Mouse (Mus musculus): ENCODE measurements around the gene Cops3. TPM values are rescaled to one million over a fixed set of nuclear protein-coding genes. Genes with fewer than 3 reads are reported as not detected.

Gene Cops3
- polyA plus RNA-seq (2012; rRNA removed), result 9.1 and 9.9 TPM in 2 replicates

DNA sequence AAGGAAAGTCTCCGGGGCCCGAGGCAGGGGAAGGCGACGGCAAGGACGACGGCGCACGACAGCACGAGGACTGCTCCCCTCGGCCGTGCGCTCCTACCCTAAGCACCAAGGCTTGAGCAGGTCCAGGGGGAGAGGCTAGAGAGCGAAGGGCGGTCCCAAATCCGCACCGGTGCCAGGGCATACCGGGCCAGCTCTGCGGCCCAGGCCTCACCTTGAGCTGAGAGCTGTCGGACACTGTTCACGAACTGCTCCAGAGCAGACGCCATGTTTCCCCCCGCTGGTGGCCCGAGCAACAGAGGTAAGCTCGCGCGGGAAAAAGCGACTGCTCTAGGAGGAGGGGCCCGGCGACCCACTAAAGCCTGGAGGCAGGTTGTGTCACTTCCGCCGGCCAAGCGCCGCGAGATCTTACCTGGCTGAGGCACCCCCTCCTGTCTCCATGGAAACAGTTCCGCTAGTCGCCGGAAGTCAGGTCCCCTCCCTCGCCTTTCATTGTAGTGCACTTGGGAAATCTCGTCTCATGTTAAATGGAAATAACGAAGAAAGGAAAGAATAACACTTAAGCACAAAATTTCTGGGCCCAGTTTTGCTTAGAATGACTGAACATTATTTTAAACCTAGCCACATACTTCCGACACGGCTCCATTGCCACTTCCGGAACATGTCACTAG is at the start of gene Cops3:
Gene Cops3 (minus strand): TSS at position 380 of the 668 bp plus-strand sequence.
- no peaks in the 10 kb centered on the region for H3K27me3 ChIP-seq (ENCODE audit: control insufficient read depth, insufficient read depth, low read length)
- DNase-seq (ENCODE audit: low read depth in 1 of 2, low spot score in 2 of 2), result peak; percentile 96
- WGBS, result under 1% methylated on average over 40 of the region's 43 CpGs
- peak within 1 kb of the TSS; percentile 99 for H3K27ac ChIP-seq (ENCODE audit: insufficient read depth, low read length)
- no peak for TF ChIP-seq CTCF (IDR thresholded peaks at IDR 0.05; ENCODE audit: extremely low read depth, insufficient read depth, insufficient read length, insufficient replicate concordance)
- TF ChIP-seq POLR2A (IDR thresholded peaks at IDR 0.05; ENCODE audit: low read depth, low read length), result peak; percentile 21
- peaks cover 3% of the 10 kb centered on the region for H3K4me1 ChIP-seq (ENCODE audit: control insufficient read depth, insufficient read depth, insufficient read length)
- H3K4me3 ChIP-seq (ENCODE audit: extremely low read depth, insufficient read depth, insufficient read length), result peak within 1 kb of the TSS; percentile 100
- H3K36me3 ChIP-seq (ENCODE audit: control insufficient read depth, insufficient read depth, low read length), result peaks cover 5% of the 10 kb centered on the region; the same call in 1 of the 2 replicates

DNA sequence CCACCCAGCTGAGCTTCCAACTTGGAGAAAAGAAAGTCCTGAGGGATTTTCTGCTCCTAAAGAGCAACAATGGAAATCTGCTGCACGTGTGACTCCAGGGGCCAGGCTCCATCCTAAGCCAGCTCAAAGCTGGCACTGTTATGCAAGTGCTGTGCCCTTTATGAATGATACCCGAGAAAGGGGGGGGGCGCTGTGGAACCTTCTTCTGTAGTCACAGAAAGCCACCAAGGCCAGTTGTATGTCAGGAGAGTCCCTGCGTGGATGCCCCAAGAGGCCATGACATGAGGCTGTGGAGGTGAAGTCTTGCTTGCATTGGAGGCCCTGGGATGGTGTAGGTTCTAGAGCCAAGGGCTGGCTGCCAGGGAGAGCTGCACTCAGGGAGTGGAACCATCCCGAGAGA is 48.5 kb upstream of the Cops3 start:
- Histone ChIP-seq H3K4me1 (ENCODE audit: control insufficient read depth, insufficient read depth, insufficient read length) (peaks cover 8% of the 10 kb centered on the region; the same call in 1 of the 2 replicates), H3K27me3 (ENCODE audit: control insufficient read depth, insufficient read depth, low read length) (no peaks in the 10 kb centered on the region), H3K36me3 (ENCODE audit: control insufficient read depth, insufficient read depth, low read length) (no peaks in the 10 kb centered on the region), H3K4me3 (ENCODE audit: extremely low read depth, insufficient read depth, insufficient read length) (no peak overlapping the region), H3K27ac (ENCODE audit: insufficient read depth, low read length) (no peak overlapping the region)
- DNase-seq (ENCODE audit: low read depth in 1 of 2, low spot score in 2 of 2), result no peak
- TF ChIP-seq POLR2A (IDR thresholded peaks at IDR 0.05; ENCODE audit: low read depth, low read length) (no peak), CTCF (IDR thresholded peaks at IDR 0.05; ENCODE audit: extremely low read depth, insufficient read depth, insufficient read length, insufficient replicate concordance) (no peak)
- WGBS, result 80% methylated on average over 5 of the region's 5 CpGs

DNA sequence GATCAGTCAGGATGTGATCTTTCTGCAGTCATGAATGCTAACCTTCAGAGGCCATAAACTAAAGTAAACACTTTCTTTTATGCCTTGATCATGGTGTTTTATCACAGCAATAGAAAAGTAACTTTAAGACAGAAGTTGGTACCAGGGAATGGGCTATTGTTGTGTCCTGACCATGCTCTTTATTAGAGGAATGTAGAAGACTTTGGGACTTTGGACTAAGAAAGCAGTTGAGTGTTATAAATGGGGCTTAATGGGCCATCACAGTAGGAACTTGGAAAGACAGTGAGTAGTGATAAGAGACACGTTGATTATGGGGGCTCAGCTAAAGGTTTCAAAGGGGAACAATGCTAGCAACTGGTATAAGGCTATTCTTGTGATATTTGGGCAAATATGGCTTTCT is 47.3 kb upstream of the Cops3 start:
- Histone ChIP-seq H3K27me3 (ENCODE audit: control insufficient read depth, insufficient read depth, low read length) (no peaks in the 10 kb centered on the region), H3K36me3 (ENCODE audit: control insufficient read depth, insufficient read depth, low read length) (no peaks in the 10 kb centered on the region), H3K4me3 (ENCODE audit: extremely low read depth, insufficient read depth, insufficient read length) (no peak overlapping the region), H3K4me1 (ENCODE audit: control insufficient read depth, insufficient read depth, insufficient read length) (peaks cover 8% of the 10 kb centered on the region; the same call in 1 of the 2 replicates), H3K27ac (ENCODE audit: insufficient read depth, low read length) (no peak overlapping the region)
- 81% methylated on average over 1 of the region's 1 CpGs for WGBS
- no peak for DNase-seq (ENCODE audit: low read depth in 1 of 2, low spot score in 2 of 2)
- TF ChIP-seq CTCF (IDR thresholded peaks at IDR 0.05; ENCODE audit: extremely low read depth, insufficient read depth, insufficient read length, insufficient replicate concordance), result no peak
- TF ChIP-seq POLR2A (IDR thresholded peaks at IDR 0.05; ENCODE audit: low read depth, low read length), result no peak

DNA sequence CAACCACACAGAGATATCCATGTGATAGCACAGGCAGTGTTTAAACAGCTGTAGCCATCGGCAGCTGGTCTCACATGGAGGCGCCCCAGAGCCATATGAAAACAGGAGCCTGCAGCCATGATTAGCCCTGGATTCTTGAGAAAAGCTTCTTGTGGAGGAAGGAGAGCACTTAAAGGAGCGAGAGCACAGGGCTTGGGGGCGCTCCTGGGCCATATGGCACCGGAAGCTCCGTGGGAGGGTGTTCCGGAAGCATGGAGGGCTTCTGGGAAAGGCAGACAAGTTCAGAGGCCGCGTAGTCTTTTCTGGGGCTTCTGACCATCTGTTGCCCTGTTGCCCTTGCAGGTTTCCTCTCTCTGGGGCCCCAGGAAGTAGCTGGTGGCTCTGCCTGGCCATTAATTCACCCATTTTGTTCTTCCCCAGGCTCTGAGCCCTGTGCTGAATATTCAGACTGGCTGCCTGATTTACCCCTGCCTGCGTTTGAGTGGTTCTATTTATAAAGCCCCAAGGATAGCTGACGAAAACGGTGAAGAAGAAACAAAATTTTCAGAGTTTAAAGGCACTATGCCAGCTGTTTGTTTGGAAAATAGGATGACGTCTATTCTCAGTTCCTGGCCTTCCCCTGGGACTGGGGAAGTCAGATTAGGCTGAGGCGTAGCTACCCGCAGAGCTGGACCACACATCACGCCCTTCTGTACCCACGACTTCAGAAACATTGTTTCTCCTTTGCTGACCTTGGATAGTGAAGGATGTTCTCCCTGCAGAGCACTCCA is 45.8 kb upstream of the Cops3 start:
- no peak overlapping the region for H3K27ac ChIP-seq (ENCODE audit: insufficient read depth, low read length)
- H3K4me1 ChIP-seq (ENCODE audit: control insufficient read depth, insufficient read depth, insufficient read length), result peaks cover 8% of the 10 kb centered on the region; the same call in 1 of the 2 replicates
- H3K4me3 ChIP-seq (ENCODE audit: extremely low read depth, insufficient read depth, insufficient read length), result no peak overlapping the region

DNA sequence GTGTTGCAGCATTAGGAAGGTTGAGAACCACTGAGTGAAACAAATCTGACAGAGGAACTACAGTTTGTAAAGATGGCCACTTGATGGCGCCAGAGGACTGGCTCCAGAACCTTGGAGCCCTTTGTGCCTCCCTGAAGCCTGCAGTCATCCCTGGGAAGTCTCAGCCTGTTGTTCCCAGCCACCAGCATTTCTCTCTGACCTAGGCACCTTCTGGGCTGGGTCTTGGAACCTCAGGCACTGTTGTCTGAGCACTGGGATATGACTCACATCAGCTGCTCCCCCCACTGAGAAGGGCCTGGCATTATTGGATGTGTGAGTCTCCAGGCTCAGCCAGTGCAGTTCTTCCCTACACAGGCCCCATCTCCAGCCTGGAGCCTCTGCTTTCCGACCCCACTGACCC is 40.4 kb upstream of the Cops3 start:
- Histone ChIP-seq H3K4me3 (ENCODE audit: extremely low read depth, insufficient read depth, insufficient read length) (no peak overlapping the region), H3K36me3 (ENCODE audit: control insufficient read depth, insufficient read depth, low read length) (peaks cover 2% of the 10 kb centered on the region; the same call in 1 of the 2 replicates), H3K27me3 (ENCODE audit: control insufficient read depth, insufficient read depth, low read length) (no peaks in the 10 kb centered on the region), H3K27ac (ENCODE audit: insufficient read depth, low read length) (no peak overlapping the region), H3K4me1 (ENCODE audit: control insufficient read depth, insufficient read depth, insufficient read length) (peaks cover under 1% of the 10 kb centered on the region; the same call in 1 of the 2 replicates)
- 19% methylated on average over 2 of the region's 2 CpGs for WGBS
- TF ChIP-seq CTCF (IDR thresholded peaks at IDR 0.05; ENCODE audit: extremely low read depth, insufficient read depth, insufficient read length, insufficient replicate concordance), result peak; percentile 83
- no peak for TF ChIP-seq POLR2A (IDR thresholded peaks at IDR 0.05; ENCODE audit: low read depth, low read length)
- DNase-seq (ENCODE audit: low read depth in 1 of 2, low spot score in 2 of 2), result peak; percentile 19 to 49

More for the DNA sequence above, 45.8 kb upstream of the Cops3 start:
- TF ChIP-seq CTCF (IDR thresholded peaks at IDR 0.05; ENCODE audit: extremely low read depth, insufficient read depth, insufficient read length, insufficient replicate concordance), result no peak
- TF ChIP-seq POLR2A (IDR thresholded peaks at IDR 0.05; ENCODE audit: low read depth, low read length), result no peak
- Histone ChIP-seq H3K36me3 (ENCODE audit: control insufficient read depth, insufficient read depth, low read length) (no peaks in the 10 kb centered on the region), H3K27me3 (ENCODE audit: control insufficient read depth, insufficient read depth, low read length) (no peaks in the 10 kb centered on the region)
- DNase-seq (ENCODE audit: low read depth in 1 of 2, low spot score in 2 of 2), result no peak
- 17% methylated on average over 17 of the region's 17 CpGs for WGBS

DNA sequence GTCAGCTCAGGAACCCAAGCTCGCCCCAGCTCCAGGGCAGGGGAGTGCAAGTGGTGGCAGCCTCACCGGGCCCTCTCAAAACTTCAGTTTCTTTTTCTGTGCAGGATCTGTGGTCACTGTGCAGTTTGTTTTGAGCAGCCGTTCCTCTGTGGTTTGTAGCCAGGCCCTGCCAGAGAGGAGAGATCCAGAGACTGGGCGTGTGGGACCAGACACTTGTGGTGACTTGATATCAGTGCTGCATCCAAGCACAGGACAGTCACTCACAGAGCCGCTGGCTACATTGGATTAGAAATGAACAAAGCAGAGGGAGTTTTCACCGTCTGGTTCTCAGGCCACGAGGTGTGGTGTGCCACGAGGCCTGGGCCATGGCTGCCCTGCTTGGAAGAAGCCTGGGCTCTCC is 32.5 kb upstream of the Cops3 start:
- Histone ChIP-seq H3K4me3 (ENCODE audit: extremely low read depth, insufficient read depth, insufficient read length) (no peak overlapping the region), H3K4me1 (ENCODE audit: control insufficient read depth, insufficient read depth, insufficient read length) (no peaks in the 10 kb centered on the region), H3K36me3 (ENCODE audit: control insufficient read depth, insufficient read depth, low read length) (peaks cover 1% of the 10 kb centered on the region; the same call in 1 of the 2 replicates), H3K27me3 (ENCODE audit: control insufficient read depth, insufficient read depth, low read length) (no peaks in the 10 kb centered on the region), H3K27ac (ENCODE audit: insufficient read depth, low read length) (no peak overlapping the region)
- 41% methylated on average over 8 of the region's 8 CpGs for WGBS
- no peak for DNase-seq (ENCODE audit: low read depth in 1 of 2, low spot score in 2 of 2)
- TF ChIP-seq POLR2A (IDR thresholded peaks at IDR 0.05; ENCODE audit: low read depth, low read length), result no peak
- TF ChIP-seq CTCF (IDR thresholded peaks at IDR 0.05; ENCODE audit: extremely low read depth, insufficient read depth, insufficient read length, insufficient replicate concordance), result no peak
